Mouse (Mus musculus) G1E (cell line): ENCODE measurements at regions not wholly inside any gene's neighbourhood (a gene's known extent, or its start where the extent isn't known, plus 50 kb on each side); places are given as distances from the start of the nearest gene placed in this dataset.

Experiments used
- ATAC-seq: 2 replicates; pipeline ENCODE4 v1.8.0; 2016; ENCODE audit warnings: mild to moderate bottlenecking; ENCODE audit not compliant: insufficient number of reproducible peaks, poor library complexity, low FRiP score, severe bottlenecking; ENCODE audit errors: extremely low read depth
- DNase-seq: peaks from one replicate; pipeline ENCODE4 v3.0.0; 2012; ENCODE audit warnings: low spot score
- H3K27me3 ChIP-seq: 2 replicates; pipeline ENCODE4 v1.6.1; 2012; ENCODE audit warnings: mild to moderate bottlenecking, low read length, inconsistent platforms; ENCODE audit not compliant: insufficient read depth
- H3K36me3 ChIP-seq: replicated peaks from 2 replicates; pipeline ENCODE3; 2012; ENCODE audit warnings: mild to moderate bottlenecking, inconsistent platforms
- H3K4me1 ChIP-seq: 2 replicates; pipeline ENCODE4 v1.6.1; 2012; ENCODE audit warnings: low read depth, low read length, inconsistent platforms, mixed read lengths; ENCODE audit not compliant: insufficient read depth
- H3K4me3 ChIP-seq: 2 replicates; pipeline ENCODE4 v1.5.1; 2012; ENCODE audit warnings: low read depth, mild to moderate bottlenecking, inconsistent platforms, low read length, moderate library complexity, mixed read lengths
- H3K9me3 ChIP-seq: replicated peaks from 2 replicates; pipeline ENCODE4 v1.6.1; 2012; ENCODE audit warnings: inconsistent platforms
- CTCF ChIP-seq: IDR thresholded peaks from 2 replicates; pipeline ENCODE4 v1.5.1; 2012; ENCODE audit warnings: low read depth, low read length, inconsistent platforms, mixed read lengths
- GATA1 ChIP-seq: IDR thresholded peaks from 2 replicates; pipeline ENCODE4 v1.6.1; 2012; ENCODE audit warnings: borderline replicate concordance, low read length, inconsistent platforms, mixed read lengths
- GATA2 ChIP-seq: IDR thresholded peaks from 2 replicates; pipeline ENCODE4 v1.6.1; 2012; ENCODE audit warnings: low read depth, low read length, inconsistent platforms, borderline replicate concordance
- POLR2AphosphoS5 ChIP-seq: IDR thresholded peaks from 2 replicates; pipeline ENCODE4 v1.6.1; 2012; ENCODE audit warnings: low read depth, low read length, inconsistent platforms; ENCODE audit not compliant: insufficient replicate concordance
- TAL1 ChIP-seq: conservative IDR thresholded peaks from 2 replicates; pipeline ENCODE4 v1.6.1; 2012; ENCODE audit warnings: low read depth, low read length, inconsistent platforms, mixed read lengths

- DNase-seq: no peak
- TF ChIP-seq POLR2AphosphoS5: no peak
- H3K27me3 ChIP-seq: no peaks in the 10 kb centered on the region
- no peaks in the 10 kb centered on the region for H3K36me3 ChIP-seq
- no peak overlapping the region for H3K4me3 ChIP-seq
- no peaks in the 10 kb centered on the region for H3K4me1 ChIP-seq
- no peak for ATAC-seq
- no peaks in the 10 kb centered on the region for H3K9me3 ChIP-seq
These were observed 396.0 kb downstream of the Rprm start for GRCm38 (mm10) chr2:53689223-53689880.

- Histone ChIP-seq H3K4me3 (no peak overlapping the region), H3K27me3 (no peaks in the 10 kb centered on the region), H3K36me3 (no peaks in the 10 kb centered on the region), H3K9me3 (no peaks in the 10 kb centered on the region), H3K4me1 (no peaks in the 10 kb centered on the region)
- TF ChIP-seq CTCF (no peak), GATA1 (no peak), POLR2AphosphoS5 (no peak), GATA2 (no peak), TAL1 (no peak)
- no peak for DNase-seq
- ATAC-seq: no peak
These were observed 393.7 kb downstream of the Rprm start for GRCm38 (mm10) chr2:53691580-53692118.

GRCm38 (mm10) chr2:53711213-53711612 lies 374.1 kb downstream of the Rprm start:
- Histone ChIP-seq H3K9me3 (peaks cover 8% of the 10 kb centered on the region), H3K4me1 (no peaks in the 10 kb centered on the region), H3K4me3 (no peak overlapping the region), H3K36me3 (no peaks in the 10 kb centered on the region), H3K27me3 (no peaks in the 10 kb centered on the region)
- DNase-seq (no peak), ATAC-seq (no peak)
- no peak for TF ChIP-seq TAL1
- TF ChIP-seq GATA2: no peak

- TF ChIP-seq GATA1: no peak
- TF ChIP-seq POLR2AphosphoS5: no peak
- TF ChIP-seq GATA2: no peak
- TF ChIP-seq TAL1: no peak
- TF ChIP-seq CTCF: no peak
- ATAC-seq (no peak), DNase-seq (no peak)
- Histone ChIP-seq H3K9me3 (peaks cover 5% of the 10 kb centered on the region), H3K4me3 (no peak overlapping the region), H3K36me3 (no peaks in the 10 kb centered on the region), H3K27me3 (no peaks in the 10 kb centered on the region), H3K4me1 (no peaks in the 10 kb centered on the region)
These were observed 372.2 kb downstream of the Rprm start for GRCm38 (mm10) chr2:53713106-53713640.

GRCm38 (mm10) chr2:53715017-53715416 lies 370.3 kb downstream of the Rprm start:
- TF ChIP-seq POLR2AphosphoS5: no peak
- no peak for TF ChIP-seq CTCF
- no peak for TF ChIP-seq TAL1
- TF ChIP-seq GATA2: no peak
- no peak for TF ChIP-seq GATA1
- DNase-seq (no peak), ATAC-seq (no peak)
- Histone ChIP-seq H3K27me3 (no peaks in the 10 kb centered on the region), H3K4me3 (no peak overlapping the region), H3K9me3 (no peaks in the 10 kb centered on the region), H3K4me1 (no peaks in the 10 kb centered on the region), H3K36me3 (no peaks in the 10 kb centered on the region)

- Histone ChIP-seq H3K4me3 (no peak overlapping the region), H3K27me3 (no peaks in the 10 kb centered on the region), H3K4me1 (no peaks in the 10 kb centered on the region), H3K9me3 (no peaks in the 10 kb centered on the region), H3K36me3 (no peaks in the 10 kb centered on the region)
- no peak for TF ChIP-seq TAL1
- no peak for TF ChIP-seq GATA1
- TF ChIP-seq CTCF: no peak
- no peak for TF ChIP-seq GATA2
- TF ChIP-seq POLR2AphosphoS5: no peak
- ATAC-seq (no peak), DNase-seq (no peak)
These were observed 362.1 kb downstream of the Rprm start for GRCm38 (mm10) chr2:53723231-53723630.

GRCm38 (mm10) chr2:53728693-53729092 lies 356.7 kb downstream of the Rprm start:
- DNase-seq (no peak), ATAC-seq (no peak)
- Histone ChIP-seq H3K4me1 (no peaks in the 10 kb centered on the region), H3K9me3 (peaks cover 2% of the 10 kb centered on the region; the same call in 1 of the 2 replicates), H3K4me3 (no peak overlapping the region), H3K36me3 (no peaks in the 10 kb centered on the region), H3K27me3 (no peaks in the 10 kb centered on the region)
- no peak for TF ChIP-seq GATA2
- no peak for TF ChIP-seq GATA1
- no peak for TF ChIP-seq POLR2AphosphoS5
- no peak for TF ChIP-seq TAL1
- TF ChIP-seq CTCF: no peak
